ENCODE assay signal across 17 mouse cellular contexts in the genomic region with DNA sequence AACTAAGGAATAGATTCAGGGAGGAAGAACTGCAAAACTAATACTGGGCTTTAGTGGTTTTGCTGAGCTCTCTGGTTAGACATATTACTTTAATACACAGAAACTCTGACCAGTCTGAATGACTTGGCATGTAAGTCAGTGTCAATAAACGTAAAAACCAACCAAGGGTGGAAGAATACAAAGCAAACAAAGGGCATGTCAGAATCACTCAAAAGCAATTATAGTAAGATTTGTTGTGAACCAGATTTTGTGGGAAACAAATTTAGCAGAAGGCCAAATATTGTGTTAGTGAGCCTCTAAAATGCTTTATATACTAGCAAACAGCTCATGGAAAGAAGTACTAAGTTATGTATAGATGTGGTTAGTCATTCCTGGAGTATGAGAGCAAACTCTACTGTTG.
"Had no signal": no experiment of that assay in that cellular context is flagged by ENCODE, and none has a peak within 500 bp of the region (broad histone marks: within the 10 kb centered on the region; RNA-seq: fewer than 3 reads in every experiment).

No protein-coding gene starts in this region.

- DNase-seq: left cerebral cortex, postnatal 4 days; liver; liver, embryonic 13.5 days; liver, postnatal 0 days; lung, adult 18-20 months; lung, adult 2 months; lung, embryonic 14.5 days; lung, postnatal 10 days; lung, postnatal 14 days; lung, postnatal 36 days; lung, postnatal 4 days; midbrain, embryonic 14.5 days had no signal

- ATAC-seq: liver, embryonic 12.5 days; liver, postnatal 0 days; lung, postnatal 0 days; midbrain, embryonic 13.5 days; midbrain, embryonic 15.5 days; midbrain, embryonic 16.5 days had no signal
